Mouse (Mus musculus) c-Kit-positive CD71-negative TER-119-negative erythroid progenitor cells, embryonic 14.5 days (primary cell): ENCODE measurements around the gene Nphp4.

Experiments
- DNase-seq: peaks from one replicate; pipeline ENCODE4 v3.0.0-alpha.2; 2013; ENCODE audit warnings: low read depth

Nphp4 gene

DNA sequence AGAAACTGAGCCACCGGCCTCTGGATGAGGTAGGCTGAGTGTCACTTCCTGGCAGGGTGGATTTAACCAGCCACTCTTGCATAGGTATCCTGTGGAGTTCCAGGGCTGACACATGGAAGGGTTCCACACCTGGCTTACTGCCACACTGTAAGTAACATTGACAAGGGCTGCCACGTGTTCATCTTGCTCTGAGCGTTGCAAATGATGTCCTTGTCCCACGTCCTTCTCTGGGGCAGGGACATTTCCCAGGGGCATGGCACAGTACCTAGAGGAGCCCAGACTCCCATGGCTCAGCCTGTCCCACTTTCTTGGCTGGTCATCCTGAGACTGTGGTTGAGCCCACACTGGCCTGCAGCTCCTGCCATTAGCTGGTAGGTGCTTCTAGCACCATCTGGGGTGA, 91.5 kb downstream of the Nphp4 start:
- no peak for DNase-seq

DNA sequence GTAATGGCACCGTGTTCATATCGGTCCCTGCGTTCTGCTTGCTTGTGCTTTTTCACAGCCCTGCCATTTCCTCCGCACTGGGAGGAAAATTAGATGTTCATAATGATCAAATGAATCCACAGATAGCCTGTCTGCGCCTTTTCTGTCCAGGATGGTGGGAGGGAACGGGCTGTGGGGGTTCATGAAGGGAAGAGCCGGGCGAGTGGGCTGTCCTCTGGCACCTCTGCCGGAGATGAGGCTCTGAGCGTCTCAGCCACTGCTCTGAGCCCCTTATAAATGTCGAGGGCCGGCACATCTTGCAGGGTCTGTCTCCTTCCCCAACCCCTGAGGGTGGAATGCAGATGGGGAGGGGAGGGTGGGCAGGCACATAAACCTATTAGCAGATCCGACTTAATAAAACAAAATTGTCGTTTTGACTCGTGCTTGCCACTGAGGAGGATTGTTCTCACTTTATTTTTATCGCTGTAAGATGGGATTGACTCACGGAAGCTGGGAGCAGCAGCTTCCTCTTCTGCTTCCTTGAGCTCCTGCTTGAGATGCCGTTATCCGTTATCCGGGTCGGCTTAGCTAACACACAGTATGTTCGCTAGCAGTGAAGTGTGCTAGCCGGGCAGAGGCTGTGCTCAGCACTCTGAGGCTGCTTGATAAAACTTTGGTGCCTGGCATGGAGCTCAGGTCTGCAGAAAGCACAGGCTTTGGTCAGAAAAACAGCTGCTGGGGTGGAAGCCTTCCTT, 92.3 kb downstream of the Nphp4 start:
- no peak for DNase-seq

DNA sequence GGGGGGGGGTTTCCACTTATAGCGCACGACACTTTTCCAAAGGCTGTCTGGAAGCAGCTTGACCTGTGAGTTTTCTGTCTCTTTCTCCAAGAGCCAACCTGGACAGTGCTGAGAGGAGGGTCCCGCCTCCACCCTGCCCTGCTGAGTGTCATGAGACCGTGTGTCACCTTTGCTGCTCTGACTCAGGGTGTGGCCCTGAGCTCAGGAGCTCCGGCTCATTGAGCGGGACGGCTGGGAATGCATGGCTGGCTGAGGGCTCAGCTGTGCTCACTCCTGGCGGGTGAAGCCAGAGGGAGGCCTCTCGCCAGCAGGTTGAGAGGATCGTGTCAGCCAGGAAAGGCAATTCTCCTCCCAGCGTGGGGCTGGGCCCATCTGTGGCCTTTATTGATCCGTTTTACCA, 97.8 kb downstream of the Nphp4 start:
- no peak for DNase-seq

DNA sequence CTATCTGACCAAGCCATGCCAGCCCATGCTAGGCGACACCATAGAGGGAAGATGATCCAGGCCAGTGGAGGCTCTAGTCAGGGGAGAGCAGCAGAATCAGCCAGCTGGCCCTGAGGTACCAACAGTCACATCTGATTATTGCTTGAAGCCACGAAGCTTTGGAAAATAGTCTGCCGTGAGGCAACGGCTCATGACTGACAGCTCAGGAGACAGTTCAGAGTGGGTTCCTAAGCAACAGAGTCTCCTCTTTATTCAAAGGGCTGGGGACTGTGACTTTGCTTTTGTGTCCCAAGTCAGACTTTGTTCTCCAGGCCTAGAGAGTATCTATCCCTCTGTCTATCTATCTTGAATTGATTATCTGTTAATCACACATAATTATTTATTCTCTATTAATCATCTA, 100.3 kb downstream of the Nphp4 start:
- DNase-seq: no peak

DNA sequence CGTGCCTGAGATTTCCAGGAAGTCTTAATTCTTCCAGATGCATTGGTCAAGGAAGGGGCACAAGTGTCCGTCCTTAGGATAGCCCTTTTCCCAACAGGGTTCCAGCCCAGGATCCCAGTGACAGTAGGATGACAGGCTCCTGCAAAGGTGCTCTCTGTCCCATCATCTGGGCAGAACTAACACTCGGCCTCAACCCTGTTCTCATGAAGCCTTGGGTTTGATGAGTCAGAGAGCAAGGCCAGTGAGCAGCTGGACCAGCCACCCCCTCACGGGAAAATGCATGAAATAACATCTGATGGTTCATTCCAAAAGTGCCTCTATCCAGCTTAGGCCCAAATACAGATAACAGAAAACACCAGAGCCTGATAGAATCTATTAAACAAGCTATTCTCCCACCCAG, 103.5 kb downstream of the Nphp4 start:
- no peak for DNase-seq

DNA sequence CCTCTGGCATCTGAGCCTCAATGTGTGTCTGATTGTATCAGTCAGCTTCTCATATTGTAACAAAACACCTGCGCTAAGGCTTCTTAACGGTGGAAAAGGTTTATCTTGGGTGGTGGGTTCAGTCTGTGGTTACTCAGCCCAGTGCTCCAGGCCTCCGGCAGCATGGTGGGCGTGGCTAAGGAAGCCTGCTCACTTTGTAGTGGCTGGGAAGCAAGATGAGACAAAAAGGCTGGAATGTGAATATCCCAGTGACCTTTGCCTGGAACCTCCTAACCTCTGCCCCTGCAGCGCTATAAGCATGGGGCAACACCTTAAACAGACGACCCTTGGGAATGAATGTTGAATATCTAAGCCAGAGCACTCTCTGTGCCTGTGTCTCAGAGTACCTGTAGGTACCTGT, 105.7 kb downstream of the Nphp4 start:
- no peak for DNase-seq

DNA sequence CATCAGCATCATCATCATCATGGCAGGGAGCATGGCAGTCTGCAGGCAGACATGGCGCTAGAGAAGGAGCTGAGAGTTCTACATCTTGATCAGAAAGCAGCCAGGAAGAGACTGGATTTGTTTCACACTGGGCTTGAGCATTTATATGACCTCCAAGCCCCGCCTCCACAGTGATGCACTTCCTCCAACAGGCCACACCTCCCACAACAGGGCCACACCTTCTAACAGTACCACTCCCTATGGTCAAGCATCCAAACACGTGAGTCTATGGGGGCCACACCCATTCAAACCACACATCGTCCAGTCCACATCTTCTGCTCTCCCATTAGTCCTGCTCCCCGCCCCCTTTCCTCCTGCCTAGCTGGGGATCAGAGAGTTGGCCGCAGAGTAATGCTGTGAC, 107.1 kb downstream of the Nphp4 start:
- DNase-seq: no peak

DNA sequence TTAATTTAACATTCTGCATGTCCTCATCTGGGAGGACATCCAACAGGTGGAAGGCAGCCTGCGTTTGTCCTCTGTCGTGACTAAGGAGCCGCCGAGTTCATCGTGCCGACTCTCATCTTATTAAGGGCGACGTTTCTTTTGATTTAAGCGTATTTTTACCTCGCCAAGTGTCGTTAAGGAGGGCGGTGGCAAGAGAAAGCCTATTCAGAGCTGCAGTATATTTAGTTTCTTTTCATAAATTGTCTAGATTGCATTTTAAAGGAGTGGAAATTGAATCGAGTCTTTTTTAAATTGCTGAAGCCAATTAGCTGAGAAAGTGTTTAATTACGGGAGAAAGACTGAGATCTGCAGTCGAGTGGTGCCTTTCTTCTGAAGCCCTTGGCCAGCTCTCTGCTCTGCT, 109.0 kb downstream of the Nphp4 start:
- DNase-seq: no peak

DNA sequence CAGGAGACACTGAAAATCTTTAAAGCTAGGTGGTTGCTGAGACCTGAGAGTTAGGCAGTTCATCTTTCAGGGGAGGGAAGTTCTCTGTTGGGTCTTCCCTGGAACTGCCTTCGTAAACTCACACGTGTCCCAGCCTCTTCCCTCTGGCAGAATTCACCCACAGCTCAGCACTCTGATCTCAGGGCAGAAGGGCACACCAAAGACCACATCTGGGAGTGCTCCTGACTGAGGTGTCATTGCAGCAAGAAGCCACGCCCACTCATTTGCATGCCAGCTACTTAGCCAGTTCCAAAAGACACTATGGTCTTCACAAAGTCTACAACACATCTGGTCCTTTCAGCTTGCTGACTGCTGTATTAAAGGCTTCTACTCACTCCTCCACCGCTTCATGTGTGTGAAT, 109.7 kb downstream of the Nphp4 start:
- DNase-seq: no peak

DNA sequence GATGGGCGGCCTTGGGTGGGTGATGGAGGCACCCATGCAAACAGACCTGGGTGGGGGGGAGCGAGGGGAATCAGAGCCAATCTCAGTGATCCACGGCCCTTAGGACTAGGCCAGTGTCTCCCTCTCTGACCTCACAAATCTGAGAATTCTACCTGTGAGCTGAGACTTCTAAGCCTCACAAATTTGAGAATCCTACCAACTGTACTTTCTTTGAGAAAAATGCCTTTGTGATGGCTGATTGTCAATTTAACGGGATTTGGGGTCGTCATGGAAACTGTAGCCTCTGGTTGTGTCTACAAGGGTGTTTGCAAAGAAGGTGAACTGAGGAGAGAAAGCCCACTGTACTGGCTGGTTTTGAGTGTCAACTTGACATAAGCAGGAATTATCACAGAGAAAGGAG, 127.8 kb downstream of the Nphp4 start:
- no peak for DNase-seq

DNA sequence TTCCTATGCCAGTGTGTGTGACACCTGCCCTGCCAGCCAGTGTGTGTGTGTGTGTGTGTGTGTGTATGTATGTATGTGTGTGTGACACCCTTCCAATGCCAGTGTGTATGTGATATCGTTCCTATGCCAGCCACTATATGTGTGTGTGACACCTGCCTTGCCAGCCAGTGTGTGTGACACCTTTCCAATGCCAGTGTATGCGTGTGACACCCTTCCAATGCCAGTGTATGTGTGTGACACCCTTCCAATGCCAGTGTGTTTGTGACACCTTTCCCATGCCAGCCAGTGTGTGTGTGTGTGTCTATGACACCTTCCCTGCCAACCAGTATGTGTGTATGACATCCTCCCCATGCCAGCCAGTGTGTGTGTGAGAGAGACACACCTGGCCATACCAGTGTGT, 132.7 kb downstream of the Nphp4 start:
- DNase-seq: no peak

DNA sequence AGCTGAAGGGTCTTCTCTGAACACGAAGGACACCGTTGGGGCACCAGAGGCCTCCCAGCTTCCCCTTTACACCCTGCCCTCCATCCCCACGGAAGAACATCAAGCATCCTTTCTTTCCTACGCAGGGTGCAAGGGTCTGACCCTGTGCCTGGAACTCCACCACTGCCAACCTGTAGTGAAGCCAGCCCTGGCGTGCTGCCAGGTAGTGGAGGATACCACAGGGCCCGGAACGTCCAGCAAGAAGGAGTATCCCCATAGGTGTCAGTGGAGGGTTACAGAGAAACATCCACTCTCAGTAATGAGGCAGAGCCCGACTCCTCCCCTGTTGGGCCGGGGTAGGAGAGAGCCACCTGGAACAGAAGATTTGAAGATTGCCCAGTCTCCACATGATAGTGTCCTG, 133.5 kb downstream of the Nphp4 start:
- DNase-seq: no peak
